Mouse (Mus musculus) heart, embryonic 13.5 days (tissue): ENCODE results near the gene Cyb5r2. TPM values are rescaled to one million over a fixed set of nuclear protein-coding genes. Genes with fewer than 3 reads are reported as not detected.

Experiments
- ATAC-seq: fragments of 200-750 bp; cut with Nextera tagmentation; 2 replicates; pipeline ENCODE4 v1.8.0; 2017; ENCODE audit warnings: moderate TSS enrichment; ENCODE audit not compliant: insufficient number of reproducible peaks, low FRiP score, low TSS enrichment; ENCODE audit errors: extremely low read depth
- H3K27ac ChIP-seq: fragments of 300-500 bp; sonication (generic); replicated peaks from 2 replicates; pipeline ENCODE4 v1.5.1; 2015; ENCODE audit warnings: moderate library complexity, mild to moderate bottlenecking, inconsistent platforms
- H3K27me3 ChIP-seq: fragments of 300-500 bp; sonication (generic); replicated peaks from 2 replicates; pipeline ENCODE4 v1.6.1; 2015; ENCODE audit warnings: mild to moderate bottlenecking, inconsistent platforms
- H3K36me3 ChIP-seq: fragments of 300-500 bp; sonication (generic); 2 replicates; pipeline ENCODE4 v1.6.1; 2015; ENCODE audit warnings: mild to moderate bottlenecking, inconsistent platforms
- H3K4me1 ChIP-seq: fragments of 300-500 bp; sonication (generic); 2 replicates; pipeline ENCODE4 v1.6.1; 2015; ENCODE audit warnings: inconsistent platforms
- H3K4me2 ChIP-seq: fragments of 300-500 bp; sonication (generic); 2 replicates; pipeline ENCODE4 v1.6.1; 2015; ENCODE audit warnings: inconsistent platforms, mild to moderate bottlenecking, moderate library complexity
- H3K4me3 ChIP-seq: fragments of 300-500 bp; sonication (generic); 2 replicates; pipeline ENCODE4 v1.5.1; 2015; ENCODE audit warnings: moderate library complexity, mild to moderate bottlenecking, inconsistent platforms
- H3K9ac ChIP-seq: fragments of 300-500 bp; sonication (generic); 2 replicates; pipeline ENCODE4 v1.6.1; 2015; ENCODE audit warnings: inconsistent platforms, mild to moderate bottlenecking, moderate library complexity
- H3K9me3 ChIP-seq: fragments of 300-500 bp; sonication (generic); 2 replicates; pipeline ENCODE4 v1.6.1; 2016; ENCODE audit warnings: inconsistent platforms
- WGBS: fragments of 180-500 bp; shearing (Covaris S2); methylation state at CpG from one replicate; pipeline ENCODE4 v1.1.7; 2015; ENCODE audit warnings: mixed read lengths; 5-methylcytosine and 5-hydroxymethylcytosine counted together
- polyA plus RNA-seq: library from polyadenylated mRNA; unstranded; fragments of >200 nt; fragmentation: Nextera tagmentation; extraction: Ambion mirVana; gene quantifications from 2 replicates; pipeline ENCODE4 v1.2.1, GENCODE M21; 2015

Cyb5r2 gene
- 0.69 and 0.98 TPM in 2 replicates for polyA plus RNA-seq

DNA sequence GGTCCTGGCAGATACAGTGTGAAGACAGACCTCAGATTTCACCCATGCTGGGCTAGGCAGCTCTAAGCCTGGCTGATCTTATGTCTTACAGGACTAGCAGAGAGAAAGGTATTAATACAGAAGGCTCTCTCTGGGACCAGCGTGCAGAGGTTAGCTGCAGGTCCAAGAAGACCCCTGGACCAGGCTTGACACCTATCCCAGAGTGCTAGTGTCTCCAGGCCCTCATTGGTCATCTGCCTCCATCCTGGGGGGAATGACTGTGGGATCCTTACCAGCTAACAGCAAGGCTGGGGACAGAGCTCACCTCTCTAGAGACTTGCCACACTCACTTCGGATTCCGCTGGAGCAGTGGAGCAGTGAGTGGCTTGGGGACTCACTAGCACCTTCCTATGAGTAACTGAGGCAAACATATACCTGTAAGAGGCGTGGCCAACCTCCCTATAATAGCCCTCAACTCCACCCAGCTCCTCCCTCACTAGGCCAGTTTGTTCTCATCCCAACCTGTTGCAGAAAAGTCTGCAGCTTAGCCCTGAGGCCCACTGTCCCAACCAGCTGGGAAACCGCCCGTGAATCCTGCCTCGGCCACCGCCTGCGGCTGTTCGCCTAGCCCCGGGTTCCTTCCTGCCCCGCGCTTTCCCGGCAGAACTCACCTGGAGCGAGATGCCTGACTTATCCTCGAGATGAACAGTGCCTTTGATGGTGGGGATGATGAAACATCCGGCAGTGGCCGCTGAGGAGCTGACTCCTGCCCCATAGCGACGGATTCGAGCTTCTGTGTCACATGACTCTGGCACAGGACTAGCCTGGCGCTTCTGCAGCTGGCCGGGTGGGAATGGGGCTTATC, at the start of gene Cyb5r2:
Gene Cyb5r2, minus strand, starts transcription at position 725 of the 844 bp plus-strand sequence.
- H3K9me3 ChIP-seq: no peaks in the 10 kb centered on the region
- peaks cover 24% of the 10 kb centered on the region for H3K4me1 ChIP-seq
- WGBS: 9% methylated on average over 23 of the region's 23 CpGs
- no peaks in the 10 kb centered on the region for H3K36me3 ChIP-seq
- ATAC-seq: no peak
- peak within 1 kb of the TSS; percentile 36 for H3K4me3 ChIP-seq
- H3K4me2 ChIP-seq: peak within 1 kb of the TSS; percentile 67
- peak within 1 kb of the TSS; percentile 68 for H3K9ac ChIP-seq
- H3K27ac ChIP-seq: no peak within 1 kb of the TSS
- peaks cover 17% of the 10 kb centered on the region for H3K27me3 ChIP-seq

DNA sequence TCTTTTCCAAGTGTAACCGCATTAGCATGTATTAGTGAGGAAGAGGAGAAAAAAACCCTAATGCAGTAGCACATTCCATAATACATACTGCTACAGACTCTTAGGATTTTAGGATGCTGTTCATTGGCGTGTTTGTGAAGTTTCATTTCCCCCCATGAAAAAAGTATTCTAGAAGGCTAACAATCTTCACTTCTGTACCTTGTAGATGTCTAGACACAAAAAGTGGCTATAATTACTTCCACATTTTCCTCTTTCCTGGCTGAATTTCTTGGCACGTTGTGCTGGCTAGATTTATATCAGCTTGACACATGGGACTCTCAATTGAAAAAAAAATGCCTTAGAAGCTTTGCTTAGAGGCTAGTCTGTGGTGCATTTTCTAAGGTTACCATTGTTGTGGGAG, 44.3 kb upstream of the Cyb5r2 start:
- Histone ChIP-seq H3K27me3 (no peaks in the 10 kb centered on the region), H3K4me1 (no peaks in the 10 kb centered on the region), H3K9me3 (peaks cover 9% of the 10 kb centered on the region), H3K27ac (no peak overlapping the region), H3K4me2 (no peak overlapping the region), H3K4me3 (no peak overlapping the region), H3K36me3 (no peaks in the 10 kb centered on the region), H3K9ac (no peak overlapping the region)
- ATAC-seq: no peak
- 70% methylated on average over 3 of the region's 3 CpGs for WGBS

DNA sequence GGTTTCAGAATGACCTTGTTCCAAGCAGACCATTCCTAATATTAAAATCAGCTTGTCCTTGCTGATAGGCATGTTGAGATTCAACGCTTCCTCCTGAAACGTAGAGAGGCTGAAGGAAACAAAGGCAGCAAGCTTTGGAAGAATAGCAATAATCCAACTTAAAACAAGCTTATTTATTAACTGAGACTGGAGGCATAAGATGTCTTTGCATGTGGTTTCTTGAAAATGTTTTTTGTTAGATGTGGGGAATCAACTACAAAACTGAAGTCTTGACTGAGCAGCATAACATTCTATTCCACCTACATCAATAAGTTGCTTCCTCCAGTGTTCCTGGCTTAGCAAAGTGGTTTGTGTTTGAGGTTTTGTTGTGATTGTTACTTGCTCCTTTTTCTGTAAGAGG, 43.3 kb upstream of the Cyb5r2 start, which contains the start of gene Ovch2:
Gene Ovch2, minus strand, starts transcription at position 101 of the 400 bp plus-strand sequence.
- Histone ChIP-seq H3K9ac (no peak within 1 kb of the TSS), H3K4me3 (no peak within 1 kb of the TSS), H3K4me2 (no peak within 1 kb of the TSS), H3K9me3 (peaks cover 5% of the 10 kb centered on the region), H3K36me3 (no peaks in the 10 kb centered on the region), H3K4me1 (no peaks in the 10 kb centered on the region), H3K27me3 (no peaks in the 10 kb centered on the region), H3K27ac (no peak within 1 kb of the TSS)
- ATAC-seq: no peak
- WGBS: 81% methylated on average over 2 of the region's 2 CpGs

GRCm38 (mm10) chr7:107796500-107796899, 38.7 kb upstream of the Cyb5r2 start:
- H3K4me2 ChIP-seq: no peak overlapping the region
- H3K4me3 ChIP-seq: no peak overlapping the region
- no peaks in the 10 kb centered on the region for H3K36me3 ChIP-seq
- ATAC-seq: no peak
- no peak overlapping the region for H3K9ac ChIP-seq
- no peak overlapping the region for H3K27ac ChIP-seq
- H3K27me3 ChIP-seq: no peaks in the 10 kb centered on the region
- no peaks in the 10 kb centered on the region for H3K9me3 ChIP-seq
- 68% methylated on average over 2 of the region's 2 CpGs for WGBS
- H3K4me1 ChIP-seq: no peaks in the 10 kb centered on the region

- Histone ChIP-seq H3K4me1 (no peaks in the 10 kb centered on the region), H3K4me3 (no peak overlapping the region), H3K27ac (no peak overlapping the region), H3K4me2 (no peak overlapping the region), H3K9ac (no peak overlapping the region), H3K9me3 (no peaks in the 10 kb centered on the region), H3K36me3 (no peaks in the 10 kb centered on the region), H3K27me3 (no peaks in the 10 kb centered on the region)
- ATAC-seq: no peak
- WGBS: 49% methylated on average over 3 of the region's 3 CpGs
Measured at GRCm38 (mm10) chr7:107787977-107788620, 30.3 kb upstream of the Cyb5r2 start.

DNA sequence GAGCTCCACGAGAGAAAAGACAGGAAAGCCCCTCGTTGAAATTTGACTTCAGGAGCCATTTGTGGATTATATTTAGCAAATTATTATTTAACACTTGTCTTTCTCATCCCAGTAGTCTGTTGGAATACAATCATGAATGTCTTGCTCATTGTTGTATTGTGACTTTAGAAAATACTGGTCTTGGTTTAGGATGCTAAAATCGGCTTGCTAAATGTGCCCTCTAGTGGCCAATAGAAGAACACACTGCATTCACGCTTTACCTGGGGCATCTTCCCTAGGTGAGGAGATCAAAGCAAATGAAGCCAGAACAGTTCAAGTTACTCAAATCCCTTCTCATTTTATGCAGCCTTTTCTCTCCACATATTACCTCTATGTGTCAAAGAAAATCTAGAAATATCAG, 21.8 kb upstream of the Cyb5r2 start:
- WGBS: 33% methylated on average over 4 of the region's 4 CpGs
- no peak overlapping the region for H3K4me3 ChIP-seq
- H3K4me2 ChIP-seq: no peak overlapping the region
- H3K36me3 ChIP-seq: no peaks in the 10 kb centered on the region
- no peak for ATAC-seq
- H3K27me3 ChIP-seq: peaks cover 10% of the 10 kb centered on the region; the same call in 1 of the 2 replicates
- H3K4me1 ChIP-seq: peaks cover 5% of the 10 kb centered on the region; the same call in 1 of the 2 replicates
- H3K27ac ChIP-seq: no peak overlapping the region
- no peaks in the 10 kb centered on the region for H3K9me3 ChIP-seq
- H3K9ac ChIP-seq: no peak overlapping the region

DNA sequence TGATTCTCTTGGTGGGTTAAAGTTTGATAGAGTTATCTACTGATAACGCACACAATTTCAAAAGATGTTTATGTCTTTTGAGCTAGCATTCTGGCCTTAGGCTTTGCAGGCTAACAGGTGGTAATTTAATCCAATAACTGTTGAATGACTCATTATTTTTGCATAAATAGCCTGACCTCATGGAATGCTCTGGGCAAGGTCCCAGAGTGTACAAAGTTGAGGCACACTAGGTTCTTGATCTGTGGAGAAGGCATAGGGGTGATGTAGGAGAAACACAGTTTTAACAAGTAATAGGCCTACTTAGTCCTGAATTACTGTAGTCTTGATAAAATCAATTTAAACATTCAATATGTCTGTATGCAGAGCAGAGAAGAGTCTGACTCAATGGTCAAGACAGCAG, 20.4 kb upstream of the Cyb5r2 start:
- no peaks in the 10 kb centered on the region for H3K36me3 ChIP-seq
- no peak overlapping the region for H3K4me2 ChIP-seq
- no peak overlapping the region for H3K27ac ChIP-seq
- H3K9ac ChIP-seq: no peak overlapping the region
- 60% methylated on average over 1 of the region's 1 CpGs for WGBS
- H3K4me1 ChIP-seq: peaks cover 5% of the 10 kb centered on the region; the same call in 1 of the 2 replicates
- no peak overlapping the region for H3K4me3 ChIP-seq
- peaks cover 10% of the 10 kb centered on the region; the same call in 1 of the 2 replicates for H3K27me3 ChIP-seq
- no peak for ATAC-seq
- no peaks in the 10 kb centered on the region for H3K9me3 ChIP-seq

GRCm38 (mm10) chr7:107770812-107771211, 13.0 kb upstream of the Cyb5r2 start:
- no peak for ATAC-seq
- Histone ChIP-seq H3K4me3 (no peak overlapping the region), H3K27me3 (no peaks in the 10 kb centered on the region), H3K4me2 (no peak overlapping the region), H3K27ac (no peak overlapping the region), H3K9me3 (no peaks in the 10 kb centered on the region), H3K4me1 (no peaks in the 10 kb centered on the region), H3K9ac (no peak overlapping the region), H3K36me3 (no peaks in the 10 kb centered on the region)
- WGBS: 62% methylated on average over 6 of the region's 6 CpGs

DNA sequence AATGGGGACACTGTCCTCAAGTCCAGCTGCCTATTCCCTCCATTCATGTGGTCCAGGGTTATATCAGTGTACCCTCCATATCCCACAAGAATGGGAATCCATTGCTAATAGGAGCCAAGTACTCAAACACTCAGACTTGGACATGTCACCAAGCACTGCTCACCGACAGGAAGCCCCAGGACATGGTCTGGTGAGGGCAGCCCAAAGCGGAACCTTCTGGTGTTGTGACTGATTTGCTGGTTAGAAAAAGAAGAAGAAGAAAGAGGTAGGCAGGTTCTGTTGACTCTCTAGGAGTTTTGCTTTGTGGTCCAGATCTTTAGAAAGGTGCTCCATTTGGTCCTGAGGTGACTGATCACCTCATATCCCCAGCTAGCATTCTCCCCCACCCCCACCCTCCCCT, 1.1 kb downstream of the Cyb5r2 start:
- Histone ChIP-seq H3K4me3 (no peak overlapping the region), H3K4me1 (peaks cover 24% of the 10 kb centered on the region), H3K27me3 (peaks cover 17% of the 10 kb centered on the region), H3K27ac (no peak overlapping the region), H3K36me3 (no peaks in the 10 kb centered on the region), H3K9ac (no peak overlapping the region), H3K9me3 (no peaks in the 10 kb centered on the region), H3K4me2 (no peak overlapping the region)
- WGBS: 73% methylated on average over 2 of the region's 2 CpGs
- ATAC-seq: no peak

GRCm38 (mm10) chr7:107755905-107756304, 1.9 kb downstream of the Cyb5r2 start:
- peak overlapping the region; percentile 31; the same call in 1 of the 2 replicates for H3K27ac ChIP-seq
- peaks cover 17% of the 10 kb centered on the region for H3K27me3 ChIP-seq
- H3K9me3 ChIP-seq: no peaks in the 10 kb centered on the region
- WGBS: 24% methylated on average over 3 of the region's 3 CpGs
- H3K4me2 ChIP-seq: peak overlapping the region; percentile 46
- no peak; the same call in 1 of the 2 replicates for ATAC-seq
- H3K4me3 ChIP-seq: no peak overlapping the region
- peaks cover 24% of the 10 kb centered on the region for H3K4me1 ChIP-seq
- no peaks in the 10 kb centered on the region for H3K36me3 ChIP-seq
- H3K9ac ChIP-seq: no peak overlapping the region

DNA sequence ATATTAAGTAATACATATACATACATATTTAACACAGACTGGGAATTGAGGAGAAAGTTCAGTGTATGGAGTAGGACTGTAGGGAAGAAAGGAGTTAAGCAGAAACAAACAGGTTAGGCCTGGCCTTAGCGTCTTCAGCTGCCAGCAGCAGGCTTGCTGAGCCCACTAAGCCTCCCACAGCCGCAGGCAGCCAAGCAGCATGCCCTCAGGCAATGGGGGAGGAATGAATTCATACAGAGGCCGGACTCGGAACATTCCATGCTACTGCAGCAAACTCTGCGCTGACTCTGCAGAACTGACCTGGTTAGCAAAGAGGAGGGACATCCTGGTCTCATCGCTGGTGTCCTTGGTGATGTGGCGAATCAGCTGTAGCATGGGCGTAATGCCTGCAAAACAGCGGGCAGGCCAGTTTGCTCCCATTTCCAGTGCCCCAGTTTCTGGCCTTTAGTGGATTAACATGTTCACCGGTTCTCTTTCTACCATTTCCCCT, 5.8 kb downstream of the Cyb5r2 start:
- Histone ChIP-seq H3K4me3 (no peak overlapping the region), H3K9ac (no peak overlapping the region), H3K9me3 (no peaks in the 10 kb centered on the region), H3K4me1 (peaks cover 15% of the 10 kb centered on the region), H3K4me2 (no peak overlapping the region), H3K27ac (no peak overlapping the region), H3K36me3 (no peaks in the 10 kb centered on the region), H3K27me3 (peaks cover 5% of the 10 kb centered on the region)
- 74% methylated on average over 10 of the region's 10 CpGs for WGBS
- ATAC-seq: no peak
